Mouse (Mus musculus) hindbrain, embryonic 15.5 days (tissue): ENCODE data around the gene Rc3h2. TPM values are rescaled to one million over a fixed set of nuclear protein-coding genes. Genes with fewer than 3 reads are reported as not detected.
A peak's percentile ranks its signal among the peaks of the same experiment; 100 is the strongest.

Source experiments
- ATAC-seq: fragments of 200-750 bp; cut with Nextera tagmentation; 2 replicates; pipeline ENCODE4 v1.8.0; 2017; ENCODE audit warnings: low read depth, moderate number of reproducible peaks, moderate TSS enrichment; ENCODE audit not compliant: low FRiP score
- H3K27ac ChIP-seq: fragments of 300-500 bp; sonication (generic); replicated peaks from 2 replicates; pipeline ENCODE4 v1.5.1; 2015; ENCODE audit warnings: mild to moderate bottlenecking, inconsistent platforms
- H3K27me3 ChIP-seq: fragments of 300-500 bp; sonication (generic); 2 replicates; pipeline ENCODE4 v1.6.1; 2015; ENCODE audit warnings: control low read depth, inconsistent platforms
- H3K36me3 ChIP-seq: fragments of 300-500 bp; sonication (generic); 2 replicates; pipeline ENCODE4 v1.6.1; 2015; ENCODE audit warnings: control low read depth, inconsistent platforms
- H3K4me1 ChIP-seq: fragments of 300-500 bp; sonication (generic); replicated peaks from 2 replicates; pipeline ENCODE4 v1.6.1; 2015; ENCODE audit warnings: control low read depth, inconsistent platforms
- H3K4me2 ChIP-seq: fragments of 300-500 bp; sonication (generic); 2 replicates; pipeline ENCODE4 v1.6.1; 2015; ENCODE audit warnings: moderate library complexity, mild to moderate bottlenecking, inconsistent platforms
- H3K4me3 ChIP-seq: fragments of 300-500 bp; sonication (generic); 2 replicates; pipeline ENCODE4 v1.5.1; 2015; ENCODE audit warnings: mild to moderate bottlenecking, inconsistent platforms
- H3K9ac ChIP-seq: fragments of 300-500 bp; sonication (generic); 2 replicates; pipeline ENCODE4 v1.6.1; 2015; ENCODE audit warnings: inconsistent platforms
- H3K9me3 ChIP-seq: fragments of 300-500 bp; sonication (generic); 2 replicates; pipeline ENCODE4 v1.6.1; 2016; ENCODE audit warnings: control low read depth, inconsistent platforms
- WGBS: fragments of 180-500 bp; shearing (Covaris S2); methylation state at CpG from one replicate; pipeline ENCODE4 v1.1.7; 2015; 5-methylcytosine and 5-hydroxymethylcytosine counted together
- polyA plus RNA-seq: library from polyadenylated mRNA; unstranded; fragments of >200 nt; fragmentation: Nextera tagmentation; extraction: Ambion mirVana; gene quantifications from 2 replicates; pipeline ENCODE4 v1.2.1, GENCODE M21; 2015

The Rc3h2 gene
- polyA plus RNA-seq, 1 experiment from 2014 or later, result 18.0 TPM

GRCm38 (mm10) chr2:37395539-37395938 is 27.2 kb downstream of the Rc3h2 start:
- H3K27me3 ChIP-seq, result no peaks in the 10 kb centered on the region
- H3K4me3 ChIP-seq, result no peak overlapping the region
- whole genome bisulfite sequencing, result 49% methylated on average over 1 of the region's 1 CpGs
- ATAC-seq, result no peak
- H3K4me2 ChIP-seq, result no peak overlapping the region
- no peak overlapping the region for H3K9ac ChIP-seq
- H3K36me3 ChIP-seq, result peaks cover 29% of the 10 kb centered on the region
- H3K9me3 ChIP-seq, result no peaks in the 10 kb centered on the region
- H3K4me1 ChIP-seq, result no peaks in the 10 kb centered on the region
- H3K27ac ChIP-seq, result no peak overlapping the region

GRCm38 (mm10) chr2:37382921-37383320 is 39.8 kb downstream of the Rc3h2 start:
- Histone ChIP-seq H3K27ac (no peak overlapping the region), H3K36me3 (peaks cover 42% of the 10 kb centered on the region), H3K4me2 (no peak overlapping the region), H3K9ac (no peak overlapping the region), H3K9me3 (no peaks in the 10 kb centered on the region), H3K4me3 (no peak overlapping the region), H3K27me3 (no peaks in the 10 kb centered on the region), H3K4me1 (no peaks in the 10 kb centered on the region)
- no peak for ATAC-seq
- WGBS, result 87% methylated on average over 9 of the region's 9 CpGs

DNA sequence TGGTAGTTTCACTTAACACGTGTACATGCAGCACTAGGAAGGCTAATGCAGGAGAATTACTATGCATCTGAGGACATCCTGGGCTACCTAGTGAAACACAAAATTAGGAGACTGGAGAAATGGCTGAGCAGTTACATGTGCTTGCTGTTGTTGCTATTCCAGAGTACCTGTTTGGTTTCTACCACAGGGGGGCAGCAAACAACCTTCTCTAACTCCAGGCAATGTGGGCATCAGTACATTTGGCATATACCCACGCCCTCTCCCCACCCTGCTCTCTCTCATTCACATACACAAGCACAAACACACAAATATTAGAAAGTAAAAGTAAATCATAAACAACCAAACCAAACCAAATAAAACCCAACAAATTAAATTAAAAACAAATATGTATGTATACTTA is 42.5 kb downstream of the Rc3h2 start:
- no peak overlapping the region for H3K9ac ChIP-seq
- no peak overlapping the region for H3K4me2 ChIP-seq
- 57% methylated on average over 2 of the region's 2 CpGs for WGBS
- ATAC-seq, result no peak
- H3K9me3 ChIP-seq, result no peaks in the 10 kb centered on the region
- peaks cover 51% of the 10 kb centered on the region for H3K36me3 ChIP-seq
- H3K4me1 ChIP-seq, result no peaks in the 10 kb centered on the region
- H3K27ac ChIP-seq, result no peak overlapping the region
- no peaks in the 10 kb centered on the region for H3K27me3 ChIP-seq
- no peak overlapping the region for H3K4me3 ChIP-seq

GRCm38 (mm10) chr2:37376018-37376417 is 46.7 kb downstream of the Rc3h2 start:
- Histone ChIP-seq H3K4me3 (no peak overlapping the region), H3K27ac (no peak overlapping the region), H3K4me1 (no peaks in the 10 kb centered on the region), H3K27me3 (no peaks in the 10 kb centered on the region), H3K4me2 (no peak overlapping the region), H3K9ac (no peak overlapping the region), H3K36me3 (peaks cover 33% of the 10 kb centered on the region), H3K9me3 (no peaks in the 10 kb centered on the region)
- 100% methylated on average over 1 of the region's 1 CpGs for WGBS
- no peak for ATAC-seq

DNA sequence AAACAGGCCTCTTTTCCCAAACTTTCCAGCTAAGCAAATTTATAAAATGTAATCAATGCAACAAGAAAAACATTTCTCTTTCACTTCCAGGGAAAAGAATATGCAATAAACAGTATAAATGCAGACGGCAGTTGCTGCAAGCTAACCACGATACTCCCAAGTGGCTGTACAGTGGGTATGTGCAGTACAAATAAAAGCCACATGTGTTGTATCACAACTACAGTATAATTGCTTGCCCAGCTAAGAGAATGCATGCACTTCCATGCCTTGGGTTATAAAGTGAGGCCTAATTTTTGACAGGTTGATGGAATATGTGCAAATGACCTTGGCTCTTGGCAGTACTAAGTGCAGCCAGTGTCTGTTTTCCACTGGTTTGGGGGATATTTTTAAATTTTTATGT is 52.1 kb downstream of the Rc3h2 start:
- no peak overlapping the region for H3K9ac ChIP-seq
- 86% methylated on average over 2 of the region's 2 CpGs for WGBS
- ATAC-seq, result no peak

DNA sequence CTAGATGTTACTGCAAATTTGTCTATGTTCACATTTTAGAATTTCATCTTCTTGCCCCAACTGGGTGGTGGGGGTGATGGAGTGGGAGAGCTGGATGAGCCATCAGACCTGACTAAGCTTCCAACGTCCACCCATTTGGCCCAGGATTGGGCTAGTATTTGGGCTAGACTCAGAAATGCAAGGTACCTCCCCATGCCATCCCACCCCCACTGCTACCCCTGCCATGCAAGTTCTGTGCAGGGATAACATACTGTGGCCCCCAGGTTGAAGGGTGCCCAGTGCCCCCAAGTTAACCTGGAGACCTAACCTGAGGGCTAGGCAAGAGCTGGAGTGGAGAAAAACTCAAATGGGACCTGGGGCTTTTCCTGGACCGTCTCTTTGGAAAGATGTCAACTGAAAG is 62.8 kb downstream of the Rc3h2 start:
- no peaks in the 10 kb centered on the region for H3K27me3 ChIP-seq
- WGBS, result 98% methylated on average over 2 of the region's 2 CpGs
- no peak overlapping the region for H3K4me3 ChIP-seq
- H3K27ac ChIP-seq, result no peak overlapping the region
- peak overlapping the region; percentile 82; the same call in 1 of the 2 replicates for H3K4me2 ChIP-seq
- ATAC-seq, result no peak
- no peaks in the 10 kb centered on the region for H3K9me3 ChIP-seq
- peaks cover 11% of the 10 kb centered on the region for H3K4me1 ChIP-seq
- peaks cover 19% of the 10 kb centered on the region for H3K36me3 ChIP-seq
- H3K9ac ChIP-seq, result no peak overlapping the region

More for the DNA sequence above, 52.1 kb downstream of the Rc3h2 start:
- Histone ChIP-seq H3K4me1 (no peaks in the 10 kb centered on the region), H3K36me3 (peaks cover 6% of the 10 kb centered on the region), H3K4me3 (no peak overlapping the region), H3K27ac (no peak overlapping the region), H3K4me2 (no peak overlapping the region), H3K27me3 (no peaks in the 10 kb centered on the region), H3K9me3 (no peaks in the 10 kb centered on the region)

- under 1% methylated on average over 42 of the region's 42 CpGs for WGBS
- H3K9ac ChIP-seq, result peak within 1 kb of the TSS; percentile 57
- H3K4me2 ChIP-seq, result peak within 1 kb of the TSS; percentile 82
- no peaks in the 10 kb centered on the region for H3K27me3 ChIP-seq
- ATAC-seq, result peak; percentile 97
- H3K4me1 ChIP-seq, result peaks cover 11% of the 10 kb centered on the region
- no peaks in the 10 kb centered on the region for H3K9me3 ChIP-seq
- peak within 1 kb of the TSS; percentile 84 for H3K27ac ChIP-seq
- H3K4me3 ChIP-seq, result peak within 1 kb of the TSS; percentile 65
- peaks cover 29% of the 10 kb centered on the region for H3K36me3 ChIP-seq
These were observed 63.8 kb downstream of the Rc3h2 start, which contains the start of gene Pdcl for GRCm38 (mm10) chr2:37358633-37359540. Gene Pdcl (minus strand): TSS chr2:37359332.

DNA sequence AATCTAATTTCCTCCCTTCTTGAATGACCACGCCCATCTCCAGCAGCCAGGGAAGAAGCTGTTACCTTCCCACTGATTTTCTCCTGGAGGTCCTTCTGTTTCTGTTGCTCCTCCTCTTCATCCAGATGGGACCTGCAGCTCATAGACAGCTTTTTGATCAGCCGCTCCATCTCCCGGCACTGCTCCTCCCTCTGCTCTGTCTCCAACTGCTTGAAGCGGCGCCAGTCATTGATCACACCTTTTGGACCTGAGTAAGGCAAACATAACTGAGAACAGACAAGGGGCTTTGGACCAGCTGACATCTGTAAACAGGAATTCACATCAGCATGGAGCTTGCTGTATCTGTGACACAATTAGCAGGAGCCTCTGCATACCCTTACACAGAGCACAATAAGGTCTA is 67.1 kb downstream of the Rc3h2 start:
- peaks cover 58% of the 10 kb centered on the region for H3K36me3 ChIP-seq
- no peak overlapping the region for H3K9ac ChIP-seq
- no peak overlapping the region for H3K27ac ChIP-seq
- no peak for ATAC-seq
- H3K4me3 ChIP-seq, result no peak overlapping the region
- WGBS, result 95% methylated on average over 5 of the region's 5 CpGs
- no peak overlapping the region for H3K4me2 ChIP-seq
- H3K27me3 ChIP-seq, result no peaks in the 10 kb centered on the region
- H3K9me3 ChIP-seq, result no peaks in the 10 kb centered on the region
- H3K4me1 ChIP-seq, result peaks cover 11% of the 10 kb centered on the region

- Histone ChIP-seq H3K27ac (no peak overlapping the region), H3K9me3 (no peaks in the 10 kb centered on the region), H3K27me3 (no peaks in the 10 kb centered on the region), H3K36me3 (peaks cover 65% of the 10 kb centered on the region), H3K9ac (no peak overlapping the region), H3K4me2 (no peak overlapping the region), H3K4me3 (no peak overlapping the region), H3K4me1 (no peaks in the 10 kb centered on the region)
- WGBS, result 90% methylated on average over 7 of the region's 7 CpGs
- ATAC-seq, result no peak
These were observed 71.0 kb downstream of the Rc3h2 start for GRCm38 (mm10) chr2:37351671-37352070.

DNA sequence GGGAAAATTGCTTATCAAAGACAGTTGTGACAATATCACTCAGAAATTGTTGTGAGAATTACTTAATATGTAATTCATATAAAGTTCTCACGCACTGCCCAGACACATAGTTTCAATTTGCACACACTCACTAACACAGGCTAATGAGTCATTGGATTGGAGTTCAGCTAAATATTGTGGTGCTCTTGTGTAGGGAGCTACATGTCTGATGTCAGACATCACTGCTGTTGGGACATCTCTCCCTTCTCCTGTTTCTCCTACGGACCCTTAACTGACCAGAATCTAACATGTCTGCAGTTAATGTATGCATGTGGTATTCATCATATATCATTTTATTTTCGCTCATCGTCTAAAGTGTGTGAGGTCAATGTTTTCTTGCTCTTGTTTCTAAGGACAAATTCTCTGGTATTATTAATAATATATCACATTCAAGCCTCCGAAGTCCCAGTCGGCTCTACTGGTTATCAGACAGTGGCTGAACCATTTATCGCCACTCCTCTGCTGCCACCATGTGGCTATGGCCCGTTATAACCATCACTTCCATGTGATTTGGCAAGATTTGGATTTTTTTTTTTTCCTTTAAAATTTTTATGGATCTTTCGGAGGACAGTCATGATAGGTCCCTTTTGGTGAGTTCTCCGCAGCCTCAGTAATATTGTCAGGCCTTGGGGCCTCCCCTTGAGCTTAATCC is 84.1 kb downstream of the Rc3h2 start:
- Histone ChIP-seq H3K9me3 (no peaks in the 10 kb centered on the region), H3K4me1 (no peaks in the 10 kb centered on the region), H3K9ac (no peak overlapping the region), H3K27me3 (no peaks in the 10 kb centered on the region), H3K36me3 (no peaks in the 10 kb centered on the region), H3K4me2 (no peak overlapping the region), H3K27ac (no peak overlapping the region), H3K4me3 (no peak overlapping the region)
- WGBS, result 59% methylated on average over 10 of the region's 10 CpGs
- ATAC-seq, result peak; percentile 69; the same call in 1 of the 2 replicates

- H3K9ac ChIP-seq, result no peak overlapping the region
- H3K4me2 ChIP-seq, result no peak overlapping the region
- H3K27me3 ChIP-seq, result no peaks in the 10 kb centered on the region
- H3K9me3 ChIP-seq, result no peaks in the 10 kb centered on the region
- H3K4me1 ChIP-seq, result no peaks in the 10 kb centered on the region
- no peak overlapping the region for H3K4me3 ChIP-seq
- no peak overlapping the region for H3K27ac ChIP-seq
- H3K36me3 ChIP-seq, result no peaks in the 10 kb centered on the region
- no peak for ATAC-seq
- WGBS, result 87% methylated on average over 2 of the region's 2 CpGs
These were observed 89.4 kb downstream of the Rc3h2 start for GRCm38 (mm10) chr2:37333321-37333720.

DNA sequence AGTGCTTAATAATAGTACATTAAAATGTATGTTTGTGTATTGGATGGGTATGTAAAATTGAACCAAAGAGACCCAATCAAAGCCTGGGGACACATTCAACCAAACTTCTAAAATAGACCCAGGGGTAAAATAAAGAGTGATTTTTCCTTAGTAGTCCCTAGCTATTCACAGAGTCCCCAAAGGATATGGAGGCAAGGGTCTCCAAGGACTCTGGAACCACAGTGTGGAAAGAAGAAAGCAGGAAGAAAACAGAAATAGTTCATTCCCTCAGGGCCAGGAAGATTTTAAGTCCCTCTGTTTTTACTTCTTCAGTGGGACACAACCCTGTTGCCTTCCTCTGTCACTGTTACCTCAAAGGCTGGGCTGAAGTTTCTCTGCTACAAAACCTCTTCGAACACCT is 96.5 kb downstream of the Rc3h2 start, which contains the start of gene Olfr368:
Gene Olfr368, plus strand, starts transcription at position 301 of the 400 bp plus-strand sequence.
- no peaks in the 10 kb centered on the region for H3K9me3 ChIP-seq
- no peaks in the 10 kb centered on the region for H3K4me1 ChIP-seq
- WGBS, result 94% methylated on average over 1 of the region's 1 CpGs

More for the DNA sequence above, 96.5 kb downstream of the Rc3h2 start, which contains the start of gene Olfr368:
- no peaks in the 10 kb centered on the region for H3K36me3 ChIP-seq
- no peak within 1 kb of the TSS for H3K9ac ChIP-seq
- H3K27ac ChIP-seq, result no peak within 1 kb of the TSS
- no peak within 1 kb of the TSS for H3K4me2 ChIP-seq
- ATAC-seq, result no peak
- H3K27me3 ChIP-seq, result no peaks in the 10 kb centered on the region
- H3K4me3 ChIP-seq, result no peak within 1 kb of the TSS
